Mouse (Mus musculus): ENCODE measurements around the gene Rbl1. TPM values are rescaled to one million over a fixed set of nuclear protein-coding genes. Genes with fewer than 3 reads are reported as not detected.

The Rbl1 gene
- polyA plus RNA-seq (2012; rRNA removed; ENCODE audit: low replicate concordance) = 4.1 and 4.4 TPM in 2 replicates

DNA sequence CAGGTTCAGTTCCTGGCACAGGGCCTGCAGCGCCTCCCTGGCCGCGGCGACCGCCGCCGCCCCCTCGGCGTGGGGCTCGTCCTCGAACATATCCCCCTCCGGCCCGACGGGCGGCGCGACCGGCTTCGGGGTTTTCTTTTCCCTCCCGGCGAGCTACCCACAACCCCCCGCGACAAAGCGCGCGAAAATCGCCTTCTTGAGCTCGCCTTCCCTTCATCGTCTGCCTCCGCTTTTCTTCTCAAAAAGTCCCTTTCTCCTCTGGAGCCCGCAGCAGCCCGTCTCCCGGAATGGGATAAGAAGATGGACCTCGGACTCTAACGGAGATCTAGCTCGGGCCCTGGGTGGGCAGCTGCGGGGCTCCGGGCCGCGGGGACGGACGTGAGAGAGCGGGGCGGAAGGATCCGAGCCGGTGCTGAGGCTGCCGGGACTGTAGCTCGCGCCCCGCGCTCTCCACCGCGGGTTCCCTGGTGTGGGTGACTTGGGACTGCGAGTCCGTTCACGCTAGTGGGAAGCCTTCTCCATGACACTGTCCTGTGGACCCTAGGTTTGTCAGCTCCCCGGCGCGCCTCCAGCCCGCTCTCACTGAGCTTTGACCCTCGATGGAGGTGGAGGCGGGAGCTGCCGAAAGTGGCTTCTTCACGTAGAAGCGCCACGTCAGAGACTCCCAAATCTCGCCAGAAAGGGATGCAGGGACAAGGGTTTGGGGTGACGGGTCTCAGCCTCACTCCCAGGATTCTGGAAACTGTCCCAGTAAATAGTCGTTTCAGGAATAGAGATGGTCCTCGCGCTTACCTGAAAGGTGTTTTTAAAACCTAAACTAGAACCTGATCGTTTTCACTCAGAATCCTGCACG lies at the start of gene Rbl1:
TSS of gene Rbl1 (minus strand) at position 169 of the 853 bp plus-strand sequence.

GRCm38 (mm10) chr2:157135014-157135413 lies 69.3 kb downstream of the Rbl1 start, which contains the start of gene Samhd1:
TSS of gene Samhd1 (minus strand) at chr2:157135265.

Other genes with a start within 250 kb of the Rbl1 start
- 49.4 and 109 TPM in 2 replicates for gene Ndrg3, start 212.5 kb downstream of the Rbl1 start, polyA plus RNA-seq (2012; rRNA removed; ENCODE audit: low replicate concordance)
- 1.0 and 3.1 TPM in 2 replicates for gene Dsn1, start 197.4 kb downstream of the Rbl1 start, polyA plus RNA-seq (2012; rRNA removed; ENCODE audit: low replicate concordance)
- 6.9 and 14.1 TPM in 2 replicates for gene Soga1, start 125.3 kb downstream of the Rbl1 start, polyA plus RNA-seq (2012; rRNA removed; ENCODE audit: low replicate concordance)
- gene Tldc2, start 117.5 kb downstream of the Rbl1 start, polyA plus RNA-seq (2012; rRNA removed; ENCODE audit: low replicate concordance) = not detected in 2 replicates
- gene Samhd1, start 69.3 kb downstream of the Rbl1 start, polyA plus RNA-seq (2012; rRNA removed; ENCODE audit: low replicate concordance) = 84.2 and 84.4 TPM in 2 replicates
- 166 and 231 TPM in 2 replicates for gene Rpn2, start 74.5 kb upstream of the Rbl1 start, polyA plus RNA-seq (2012; rRNA removed; ENCODE audit: low replicate concordance)
- 0.10 and 0.31 TPM in 2 replicates for gene Mroh8, start 75.0 kb upstream of the Rbl1 start, polyA plus RNA-seq (2012; rRNA removed; ENCODE audit: low replicate concordance)
- gene Ghrh, start 143.0 kb upstream of the Rbl1 start, polyA plus RNA-seq (2012; rRNA removed; ENCODE audit: low replicate concordance) = not detected in 2 replicates
- 64.8 and 66.9 TPM in 2 replicates for gene Manbal, start 163.1 kb upstream of the Rbl1 start, polyA plus RNA-seq (2012; rRNA removed; ENCODE audit: low replicate concordance)
- gene Src, start 213.9 kb upstream of the Rbl1 start, polyA plus RNA-seq (2012; rRNA removed; ENCODE audit: low replicate concordance) = 28.5 and 40.0 TPM in 2 replicates

All from mammary gland, adult 2 months (tissue).